Mouse (Mus musculus): Measurements from ENCODE around the gene Slc7a7.
A peak's percentile ranks its signal among the peaks of the same experiment; 100 is the strongest.

Slc7a7 gene

GRCm38 (mm10) chr14:54432078-54432836 is 14.7 kb upstream of the Slc7a7 start:
- no peak for DNase-seq

GRCm38 (mm10) chr14:54431334-54432077 is 13.9 kb upstream of the Slc7a7 start, which contains the start of gene Mmp14:
TSS of gene Mmp14 (plus strand) at chr14:54431612.
- DNase-seq = no peak

GRCm38 (mm10) chr14:54430406-54431145 is 13.0 kb upstream of the Slc7a7 start:
- DNase-seq = no peak

- DNase-seq = no peak
These were observed 11.9 kb upstream of the Slc7a7 start for GRCm38 (mm10) chr14:54429332-54430093.

GRCm38 (mm10) chr14:54428421-54428820 is 10.8 kb upstream of the Slc7a7 start:
- no peak for DNase-seq

- no peak for DNase-seq
These were observed 10.1 kb upstream of the Slc7a7 start for GRCm38 (mm10) chr14:54427696-54428095.

GRCm38 (mm10) chr14:54426689-54427398 is 9.3 kb upstream of the Slc7a7 start, which contains the start of gene Mrpl52:
TSS of gene Mrpl52 (plus strand) at chr14:54426909.
- peak; percentile 92 to 94 for DNase-seq

- no peak for DNase-seq
These were observed 8.6 kb upstream of the Slc7a7 start for GRCm38 (mm10) chr14:54426003-54426688.

GRCm38 (mm10) chr14:54425540-54425939 is 8.0 kb upstream of the Slc7a7 start:
- DNase-seq = no peak

GRCm38 (mm10) chr14:54424634-54425033 is 7.1 kb upstream of the Slc7a7 start:
- no peak for DNase-seq

- no peak for DNase-seq
These were observed 5.8 kb upstream of the Slc7a7 start for GRCm38 (mm10) chr14:54423406-54423805.

- DNase-seq = no peak
These were observed 3.4 kb upstream of the Slc7a7 start for GRCm38 (mm10) chr14:54421014-54421413.

GRCm38 (mm10) chr14:54416830-54417229 is 750 bp downstream of the Slc7a7 start:
- DNase-seq = no peak

- no peak for DNase-seq
These were observed 1.3 kb downstream of the Slc7a7 start for GRCm38 (mm10) chr14:54416229-54416775.

- DNase-seq = no peak
These were observed 2.1 kb downstream of the Slc7a7 start for GRCm38 (mm10) chr14:54415241-54416020.

GRCm38 (mm10) chr14:54413877-54414700 is 3.5 kb downstream of the Slc7a7 start:
- peak; percentile 69 to 78 for DNase-seq

GRCm38 (mm10) chr14:54412629-54413170 is 4.9 kb downstream of the Slc7a7 start:
- peak; percentile 64 to 69 for DNase-seq

GRCm38 (mm10) chr14:54412000-54412576 is 5.5 kb downstream of the Slc7a7 start:
- DNase-seq = no peak
